Mouse (Mus musculus): ENCODE results near the gene Lsamp.

- no peak for TF ChIP-seq CTCF (IDR thresholded peaks at IDR 0.05; ENCODE audit: low read depth)
- TF ChIP-seq EP300 (IDR thresholded peaks at IDR 0.05; ENCODE audit: low read depth), result no peak
These were observed 729.6 kb downstream of the Lsamp start for GRCm38 (mm10) chr16:40713725-40714124.
